Mouse (Mus musculus) splenic B cell, adult 2 months (primary cell): ENCODE data around the gene Cyp27a1.

Source experiments
- DNase-seq: peaks from one replicate; pipeline ENCODE4 v3.0.0-alpha.2; 2011; ENCODE audit warnings: low read depth, low spot score
- H3K27me3 ChIP-seq: 2 replicates; pipeline ENCODE4 v1.6.1; 2012; ENCODE audit warnings: mild to moderate bottlenecking, low read length, moderate library complexity, mixed read lengths; ENCODE audit not compliant: control insufficient read depth, poor library complexity, insufficient read depth, severe bottlenecking
- H3K36me3 ChIP-seq: 2 replicates; pipeline ENCODE4 v1.6.1; 2012; ENCODE audit warnings: mild to moderate bottlenecking, low read length, moderate library complexity, mixed read lengths; ENCODE audit not compliant: control insufficient read depth, poor library complexity, insufficient read depth, severe bottlenecking

The Cyp27a1 gene

DNA sequence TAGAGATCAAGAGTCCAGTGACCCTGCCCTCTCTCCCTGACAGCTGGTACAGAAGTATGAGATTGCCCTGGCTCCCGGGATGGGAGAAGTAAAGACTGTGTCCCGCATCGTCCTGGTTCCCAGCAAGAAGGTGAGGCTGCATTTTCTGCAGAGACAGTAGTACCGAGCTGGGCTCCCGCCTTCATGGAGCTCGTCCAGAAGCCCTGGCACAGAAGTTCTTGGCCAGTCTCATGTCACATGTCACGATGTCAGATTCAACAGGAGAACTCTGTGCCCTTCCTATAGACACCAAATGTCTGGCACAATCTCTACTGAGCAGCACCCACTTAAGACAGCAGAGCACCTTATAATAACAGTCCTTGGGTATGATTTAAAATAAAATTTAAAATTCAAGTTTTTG is 24.1 kb downstream of the Cyp27a1 start:
- no peak for DNase-seq
- H3K27me3 ChIP-seq, result no peaks in the 10 kb centered on the region
- no peaks in the 10 kb centered on the region for H3K36me3 ChIP-seq

DNA sequence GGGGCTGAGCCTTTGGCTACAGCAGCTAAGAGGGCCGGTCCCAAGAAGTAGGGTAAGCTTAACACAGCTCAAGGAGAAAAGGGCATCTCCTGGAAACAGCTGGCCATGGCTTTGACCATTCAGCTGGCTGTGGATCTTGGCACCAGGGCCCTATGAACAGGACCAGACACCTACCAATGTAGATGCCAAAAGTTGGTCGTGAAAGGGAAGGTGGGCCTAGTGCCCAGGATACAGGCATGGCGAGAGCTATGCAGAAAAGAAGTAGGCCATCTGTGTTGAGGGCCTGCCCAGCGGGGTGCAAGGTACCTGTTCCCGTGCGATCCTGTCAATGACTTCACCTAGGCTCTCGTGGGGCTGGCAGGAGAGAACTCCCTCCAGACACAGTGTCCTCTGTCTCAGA is 27.5 kb downstream of the Cyp27a1 start:
- no peaks in the 10 kb centered on the region for H3K27me3 ChIP-seq
- DNase-seq, result no peak

DNA sequence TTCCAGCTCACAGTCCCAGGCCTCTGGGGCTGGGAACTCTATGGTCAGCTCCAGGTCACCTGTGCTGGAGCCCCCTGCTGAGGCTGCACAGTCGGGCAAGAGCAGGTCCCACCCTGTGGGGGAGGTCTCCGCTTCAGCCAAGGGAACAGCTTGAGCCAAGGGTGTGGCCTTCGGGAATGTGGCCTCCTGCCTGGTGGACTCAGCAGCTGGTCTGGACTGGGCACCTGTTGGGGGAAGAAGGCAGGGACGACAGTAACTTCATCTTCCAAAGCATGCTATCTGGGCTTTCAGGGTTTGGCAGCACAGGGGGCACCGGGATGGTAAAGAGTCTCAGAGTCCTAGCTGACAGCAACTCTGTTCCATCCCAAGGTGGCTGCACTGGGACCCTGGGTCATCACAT is 34.0 kb downstream of the Cyp27a1 start:
- no peak for DNase-seq
- H3K36me3 ChIP-seq, result no peaks in the 10 kb centered on the region

More for the DNA sequence above, 27.5 kb downstream of the Cyp27a1 start:
- no peaks in the 10 kb centered on the region for H3K36me3 ChIP-seq

DNA sequence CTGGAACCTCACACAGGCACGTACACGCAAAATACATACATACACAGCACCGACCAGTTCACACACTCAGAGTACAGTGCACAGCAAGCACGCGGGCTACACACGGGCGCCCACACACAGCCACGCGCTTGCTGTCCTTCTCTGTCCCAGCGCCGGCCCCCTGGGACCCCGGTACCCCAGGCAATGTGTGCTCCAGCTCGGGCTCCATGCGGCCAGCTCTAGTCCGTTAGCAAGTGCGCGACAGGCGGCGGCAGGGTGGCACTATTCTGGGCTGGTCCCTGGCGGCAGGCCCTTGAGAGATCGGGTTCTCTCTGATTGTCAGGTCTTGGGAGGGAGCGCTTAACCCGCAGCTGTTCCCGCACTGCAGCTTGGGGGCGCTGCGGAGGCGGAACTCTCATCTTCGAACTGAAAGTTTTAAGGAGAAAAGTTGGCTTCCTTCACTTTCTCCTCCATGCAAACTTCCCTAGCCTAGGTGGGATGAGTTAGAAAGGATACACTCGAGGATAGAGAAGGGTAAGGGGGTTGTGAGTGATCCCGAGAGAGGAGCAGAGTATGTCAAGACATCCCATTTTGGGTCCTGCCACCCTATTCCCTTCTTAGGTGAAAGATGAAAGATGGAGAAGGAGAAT is 35.4 kb downstream of the Cyp27a1 start, which contains the start of gene Prkag3:
Gene Prkag3 (minus strand): TSS at position 579 of the 629 bp plus-strand sequence.
- no peaks in the 10 kb centered on the region for H3K27me3 ChIP-seq
- DNase-seq, result peak; percentile 65
- no peaks in the 10 kb centered on the region for H3K36me3 ChIP-seq

More for the DNA sequence above, 34.0 kb downstream of the Cyp27a1 start:
- no peaks in the 10 kb centered on the region for H3K27me3 ChIP-seq

DNA sequence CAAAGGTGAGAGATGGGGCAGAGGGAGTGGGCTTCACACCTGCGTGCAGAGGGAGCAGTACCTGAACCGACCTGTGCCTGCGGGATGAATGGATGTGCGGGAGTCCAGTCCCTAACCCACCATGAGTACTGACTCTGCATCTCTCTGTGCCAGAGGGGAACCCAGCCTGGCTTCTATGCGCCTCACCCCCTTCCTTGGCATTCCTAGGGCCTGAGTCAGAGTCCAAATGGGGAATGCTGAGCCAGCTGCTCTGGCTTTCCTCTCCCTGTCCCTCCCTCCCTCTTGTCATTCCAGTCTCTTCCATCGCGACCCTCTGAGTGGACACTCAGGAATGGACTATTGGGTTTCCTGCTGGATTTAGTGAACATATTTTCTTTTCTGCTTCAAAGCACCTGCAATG is 35.9 kb downstream of the Cyp27a1 start:
- H3K36me3 ChIP-seq, result no peaks in the 10 kb centered on the region
- H3K27me3 ChIP-seq, result no peaks in the 10 kb centered on the region
- DNase-seq, result no peak

DNA sequence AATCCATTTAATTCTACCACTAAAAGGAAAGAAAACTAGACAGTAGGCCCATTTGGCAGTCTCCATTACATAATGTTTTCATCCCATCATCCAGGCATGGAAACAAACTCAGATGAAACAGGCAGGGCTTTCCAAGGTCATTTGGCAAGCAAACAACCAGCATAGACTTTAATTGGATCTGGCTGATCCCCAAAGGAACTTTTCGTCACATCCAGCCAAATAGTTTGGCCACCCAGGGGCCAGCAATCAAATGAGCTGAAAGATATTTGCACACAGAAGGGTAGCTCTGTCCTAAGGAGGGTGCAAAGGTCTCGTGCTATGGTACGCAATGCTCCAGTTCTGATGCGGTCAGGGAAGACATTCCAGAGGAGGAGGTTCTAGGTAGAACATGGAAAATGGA is 37.3 kb downstream of the Cyp27a1 start:
- Histone ChIP-seq H3K27me3 (no peaks in the 10 kb centered on the region), H3K36me3 (no peaks in the 10 kb centered on the region)
- no peak for DNase-seq

DNA sequence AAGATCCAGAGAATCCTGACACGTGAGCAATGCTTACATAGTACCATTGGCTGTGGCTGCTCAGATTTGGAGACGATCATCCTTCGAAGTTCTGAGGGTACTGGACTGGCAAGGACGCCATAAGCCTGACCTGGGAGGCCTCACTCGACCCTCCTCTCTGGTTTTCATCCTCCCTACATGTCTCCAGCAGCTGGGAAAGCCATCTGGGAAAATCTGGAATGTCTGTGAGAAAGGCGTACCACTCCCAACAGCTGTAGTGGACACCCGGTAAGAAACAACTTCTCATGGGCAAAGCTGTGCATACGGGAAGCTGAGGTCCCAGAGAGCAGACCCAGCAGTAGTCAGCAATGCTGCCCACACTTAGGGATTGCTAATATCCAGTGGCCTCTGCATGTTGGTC is 38.8 kb downstream of the Cyp27a1 start:
- DNase-seq, result no peak
- Histone ChIP-seq H3K36me3 (no peaks in the 10 kb centered on the region), H3K27me3 (no peaks in the 10 kb centered on the region)

DNA sequence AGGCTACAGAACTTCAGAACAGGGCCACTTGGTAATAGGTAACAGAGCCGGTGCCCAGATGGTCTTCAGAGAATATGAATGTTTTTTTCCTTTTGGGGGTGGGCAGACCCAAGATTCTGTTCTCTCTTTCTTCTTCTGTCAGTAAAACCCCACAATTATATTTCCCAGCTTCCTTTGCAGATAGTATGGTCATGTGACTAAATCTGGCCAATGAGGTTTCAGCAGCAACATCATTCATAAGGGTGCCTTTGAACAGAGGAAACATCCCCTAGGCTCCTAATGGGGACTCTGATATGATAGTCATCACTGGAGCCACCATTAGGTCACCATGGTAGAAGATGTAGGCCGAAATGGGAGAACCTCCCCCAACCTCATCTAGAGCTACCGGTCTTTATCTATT is 39.5 kb downstream of the Cyp27a1 start:
- no peak for DNase-seq
- Histone ChIP-seq H3K36me3 (no peaks in the 10 kb centered on the region), H3K27me3 (no peaks in the 10 kb centered on the region)

DNA sequence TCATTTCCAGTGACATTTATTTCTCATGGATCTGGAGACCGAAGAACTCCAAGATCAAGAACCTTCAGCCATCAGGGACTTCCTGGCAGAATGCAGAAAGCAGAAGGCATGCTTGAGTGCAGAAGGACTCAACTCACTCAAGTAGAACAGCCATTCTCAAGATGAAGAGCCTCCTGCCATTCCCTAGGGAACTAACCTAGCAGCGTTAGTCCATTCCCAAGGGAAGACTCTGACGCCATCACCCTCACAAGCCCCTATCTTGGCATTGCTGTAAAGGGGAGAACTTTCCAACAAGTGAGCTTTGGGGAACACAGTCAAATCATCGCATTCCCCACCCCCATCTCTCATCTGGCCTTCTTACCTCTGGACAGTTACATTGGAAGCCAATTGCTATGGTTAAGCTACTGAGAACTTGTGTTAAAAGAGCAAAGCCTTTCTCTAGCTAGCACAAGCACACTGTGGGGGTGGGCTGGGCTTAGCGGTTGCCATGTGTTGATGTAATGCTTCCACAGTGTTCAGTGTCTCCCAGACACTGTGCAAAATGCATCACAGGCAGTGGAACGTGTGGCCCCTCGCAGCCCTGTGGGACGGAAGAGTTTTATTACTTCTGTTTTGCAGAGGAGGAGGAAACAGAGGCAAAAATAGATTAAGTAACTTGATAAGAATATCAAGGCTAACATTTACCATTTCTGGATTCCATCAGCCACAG is 40.0 kb downstream of the Cyp27a1 start:
- Histone ChIP-seq H3K27me3 (no peaks in the 10 kb centered on the region), H3K36me3 (no peaks in the 10 kb centered on the region)
- DNase-seq, result peak; percentile 64

DNA sequence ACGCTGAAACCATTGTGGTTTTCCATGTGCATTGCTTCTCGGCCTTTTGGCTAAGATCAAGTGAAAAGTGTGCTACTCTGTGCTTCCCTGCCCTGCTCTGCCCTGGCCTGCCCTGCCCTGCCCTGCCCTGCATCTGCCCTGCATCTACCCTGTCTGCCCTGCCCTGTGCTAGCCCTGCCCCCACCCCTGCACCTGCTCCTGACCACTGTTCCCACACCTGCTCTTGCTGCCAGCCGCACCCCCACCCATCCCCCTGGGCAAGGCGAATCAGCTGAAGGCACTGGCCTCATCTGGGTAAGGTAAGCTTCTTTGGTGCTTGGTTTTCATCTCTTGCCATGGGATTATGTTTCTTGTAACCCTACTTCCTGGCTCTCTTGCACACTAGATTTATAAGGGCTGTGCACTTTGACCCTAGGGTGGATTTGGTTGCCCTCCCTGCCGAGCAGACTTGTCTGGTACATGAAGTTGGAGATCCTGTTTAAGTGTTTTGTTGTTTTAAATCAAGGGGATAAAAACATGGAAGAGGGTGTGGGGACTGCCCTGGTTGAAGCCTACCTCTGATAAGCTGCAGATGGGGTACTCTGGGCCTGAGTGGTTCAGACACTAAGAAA is 40.9 kb downstream of the Cyp27a1 start:
- no peak for DNase-seq
- no peaks in the 10 kb centered on the region for H3K36me3 ChIP-seq
- no peaks in the 10 kb centered on the region for H3K27me3 ChIP-seq

DNA sequence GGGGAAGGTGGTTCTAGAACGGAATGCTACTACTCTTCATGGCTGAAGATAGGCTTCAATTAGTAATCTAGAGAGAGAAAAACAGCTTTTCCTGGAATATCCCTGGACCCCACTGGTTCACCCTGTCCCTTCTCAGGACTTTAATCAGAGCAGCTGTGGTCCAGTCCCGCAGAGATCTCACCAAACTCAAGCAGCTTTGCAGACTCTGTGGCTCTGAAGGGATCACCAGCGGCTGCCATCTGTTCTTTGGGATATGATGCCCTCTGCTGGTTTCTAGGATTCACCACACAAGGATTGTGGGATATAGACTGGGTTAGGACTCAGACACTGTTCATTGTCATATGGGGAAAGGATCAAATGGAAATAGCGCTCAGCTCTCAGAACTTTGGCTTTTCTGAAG is 46.4 kb downstream of the Cyp27a1 start:
- DNase-seq, result peak; percentile 42
- Histone ChIP-seq H3K36me3 (no peaks in the 10 kb centered on the region), H3K27me3 (no peaks in the 10 kb centered on the region; the same call in 1 of the 2 replicates)

DNA sequence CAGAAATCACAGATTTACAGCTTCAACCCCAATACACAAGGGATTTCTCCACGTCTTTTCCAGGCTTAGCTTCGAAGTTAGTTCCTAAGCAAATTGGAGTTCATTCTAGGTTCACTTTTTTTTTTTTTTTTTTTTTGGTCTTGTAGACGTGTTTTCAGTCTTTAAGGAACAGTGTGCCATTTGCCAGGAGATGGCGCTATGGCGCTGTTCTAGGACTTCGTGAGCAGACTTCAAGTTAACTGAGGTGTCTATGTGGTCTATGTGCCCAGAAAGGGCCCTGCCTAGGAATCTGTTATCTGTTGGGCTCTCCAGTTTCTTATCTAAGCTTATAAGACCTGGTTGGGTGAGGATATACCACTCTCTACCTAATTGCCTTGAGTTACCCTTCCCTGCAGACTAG is 49.7 kb downstream of the Cyp27a1 start:
- peak; percentile 88 for DNase-seq
- H3K36me3 ChIP-seq, result no peaks in the 10 kb centered on the region
- no peaks in the 10 kb centered on the region; the same call in 1 of the 2 replicates for H3K27me3 ChIP-seq

DNA sequence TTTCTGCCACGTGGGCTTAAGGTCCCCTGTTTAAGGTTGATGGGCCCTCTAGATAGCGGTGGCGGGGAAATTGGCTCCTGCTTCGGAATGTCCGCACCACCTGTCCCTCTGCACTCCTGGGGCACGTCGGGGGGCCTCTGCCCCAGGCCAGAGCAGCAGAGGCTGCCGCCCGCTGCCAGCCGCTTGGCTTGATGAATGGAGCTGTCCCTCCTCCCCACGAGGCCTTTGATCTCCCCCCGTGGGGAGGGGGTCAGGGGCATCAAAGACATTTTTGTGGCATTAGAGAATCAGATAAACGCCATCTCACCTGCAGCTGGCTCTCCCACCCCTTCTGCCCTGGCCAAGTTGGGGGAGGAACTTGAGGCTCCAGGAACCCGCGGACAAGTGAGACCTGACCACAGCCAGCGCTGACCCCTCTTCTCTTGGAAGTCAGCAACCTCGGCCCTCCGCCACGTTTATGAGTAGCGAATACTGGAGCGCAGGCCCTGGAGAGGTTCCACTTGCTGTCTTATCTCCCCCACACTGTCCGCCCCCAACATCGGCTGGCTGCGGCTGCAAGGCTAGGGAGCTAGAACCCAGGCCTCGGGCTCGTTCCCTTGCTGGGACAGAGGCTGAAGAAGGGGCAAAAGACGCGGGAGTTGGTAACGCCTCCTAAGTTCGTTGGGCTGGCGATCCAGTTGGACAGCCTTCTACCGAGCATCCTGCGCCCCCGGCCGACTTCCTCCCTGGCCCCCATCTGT is 57.5 kb downstream of the Cyp27a1 start:
- DNase-seq, result no peak
- H3K36me3 ChIP-seq, result no peaks in the 10 kb centered on the region

DNA sequence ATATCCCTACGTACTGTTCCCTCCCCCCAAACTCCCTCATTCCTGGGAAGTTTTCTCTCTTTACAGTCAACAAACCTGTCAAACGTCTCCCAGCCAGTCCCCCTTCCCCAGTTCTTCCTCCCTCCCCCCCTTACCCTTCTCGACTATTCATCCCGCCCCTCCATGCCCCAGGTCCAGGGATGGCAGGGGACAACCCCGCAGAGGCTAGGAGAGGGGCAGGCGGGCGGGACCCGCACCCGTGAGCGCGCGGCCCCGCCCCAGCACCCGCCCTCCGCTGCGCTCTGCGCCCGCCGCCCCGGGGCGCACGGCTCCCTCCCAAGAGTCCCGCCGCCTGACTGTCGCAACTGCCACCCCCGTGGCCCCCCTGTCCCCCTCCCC is 58.1 kb downstream of the Cyp27a1 start:
- DNase-seq, result no peak
- H3K27me3 ChIP-seq, result no peaks in the 10 kb centered on the region; the same call in none of the 2 replicates
- no peaks in the 10 kb centered on the region for H3K36me3 ChIP-seq

More for the DNA sequence above, 57.5 kb downstream of the Cyp27a1 start:
- H3K27me3 ChIP-seq, result no peaks in the 10 kb centered on the region; the same call in none of the 2 replicates

DNA sequence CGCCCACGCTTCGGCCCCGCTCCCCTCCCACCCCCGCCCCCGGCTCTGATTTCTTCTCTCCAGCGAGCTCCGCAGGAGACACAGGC is 58.3 kb downstream of the Cyp27a1 start, which contains the start of gene Wnt6:
Gene Wnt6 (plus strand): TSS at position 48 of the 86 bp plus-strand sequence.
- no peaks in the 10 kb centered on the region for H3K36me3 ChIP-seq
- no peaks in the 10 kb centered on the region; the same call in none of the 2 replicates for H3K27me3 ChIP-seq
- no peak for DNase-seq
